Mouse (Mus musculus) liver, adult 2 months (tissue): ENCODE data around the gene Aacs. TPM values are rescaled to one million over a fixed set of nuclear protein-coding genes. Genes with fewer than 3 reads are reported as not detected.
A peak's percentile ranks its signal among the peaks of the same experiment; 100 is the strongest.
"Not testable (repeated sequence)": the region's sequence is repeated elsewhere in the genome, so short reads cannot be mapped to it uniquely, and the experiment has no call there.

Experiments
- DNase-seq: peaks from one replicate; pipeline ENCODE4 v3.0.0-alpha.2; 2011; ENCODE audit warnings: low read depth, low spot score; ENCODE audit errors: extremely low read depth
- H3K27ac ChIP-seq: fragments of 200-500 bp; replicated peaks from 2 replicates; pipeline ENCODE4 v1.5.1; 2012; ENCODE audit warnings: low read depth, mild to moderate bottlenecking, control low read depth, inconsistent platforms, low read length; ENCODE audit not compliant: insufficient read depth
- H3K27me3 ChIP-seq: fragments of 200-500 bp; 2 replicates; pipeline ENCODE4 v1.6.1; 2012; ENCODE audit warnings: mild to moderate bottlenecking, moderate library complexity, low read length, inconsistent platforms; ENCODE audit not compliant: control insufficient read depth, insufficient read depth
- H3K36me3 ChIP-seq: fragments of 200-500 bp; 2 replicates; pipeline ENCODE4 v1.6.1; 2012; ENCODE audit warnings: low read length, inconsistent platforms; ENCODE audit not compliant: control insufficient read depth, insufficient read depth
- H3K4me1 ChIP-seq: fragments of 200-500 bp; 2 replicates; pipeline ENCODE4 v1.6.1; 2011; ENCODE audit warnings: low read length; ENCODE audit not compliant: control insufficient read depth, insufficient read depth
- H3K4me3 ChIP-seq: fragments of 200-500 bp; 2 replicates; pipeline ENCODE4 v1.5.1; 2011; ENCODE audit warnings: low read depth, mild to moderate bottlenecking, control low read depth, low read length, moderate library complexity; ENCODE audit not compliant: insufficient read depth
- H3K79me2 ChIP-seq: fragments of 200-500 bp; 2 replicates; pipeline ENCODE4 v1.6.1; 2012; ENCODE audit warnings: inconsistent platforms, mild to moderate bottlenecking, low read length, moderate library complexity; ENCODE audit not compliant: control insufficient read depth, insufficient read depth
- H3K9ac ChIP-seq: fragments of 200-500 bp; 2 replicates; pipeline ENCODE4 v1.6.1; 2012; ENCODE audit warnings: low read depth, mild to moderate bottlenecking, control low read depth, inconsistent platforms, low read length
- CTCF ChIP-seq: fragments of 200-500 bp; IDR thresholded peaks from 2 replicates; pipeline ENCODE4 v1.5.1; 2011; ENCODE audit warnings: low read depth, low read length, control low read depth
- POLR2A ChIP-seq: fragments of 200-500 bp; IDR thresholded peaks from 2 replicates; pipeline ENCODE4 v1.6.1; 2011; ENCODE audit warnings: low read length, control low read depth; ENCODE audit not compliant: insufficient read depth; ENCODE audit errors: extremely low read depth
- WGBS: fragments of 180-500 bp; shearing (Covaris S2); methylation state at CpG from one replicate; pipeline ENCODE4 v1.1.7; 2018; 5-methylcytosine and 5-hydroxymethylcytosine counted together
- polyA plus RNA-seq: library from polyadenylated mRNA; depleted of rRNA; stranded (reverse); fragments of >200 nt; gene quantifications from 2 replicates; pipeline ENCODE4 v1.2.3, GENCODE M21; 2012
- total RNA-seq: library from RNA; depleted of rRNA; stranded (reverse); fragments of >200 nt; gene quantifications from 2 replicates; pipeline ENCODE4 v1.2.3, GENCODE M21; 2014

Gene Aacs
- total and polyA plus RNA-seq, 2 experiments = 40.9 to 190 TPM

DNA sequence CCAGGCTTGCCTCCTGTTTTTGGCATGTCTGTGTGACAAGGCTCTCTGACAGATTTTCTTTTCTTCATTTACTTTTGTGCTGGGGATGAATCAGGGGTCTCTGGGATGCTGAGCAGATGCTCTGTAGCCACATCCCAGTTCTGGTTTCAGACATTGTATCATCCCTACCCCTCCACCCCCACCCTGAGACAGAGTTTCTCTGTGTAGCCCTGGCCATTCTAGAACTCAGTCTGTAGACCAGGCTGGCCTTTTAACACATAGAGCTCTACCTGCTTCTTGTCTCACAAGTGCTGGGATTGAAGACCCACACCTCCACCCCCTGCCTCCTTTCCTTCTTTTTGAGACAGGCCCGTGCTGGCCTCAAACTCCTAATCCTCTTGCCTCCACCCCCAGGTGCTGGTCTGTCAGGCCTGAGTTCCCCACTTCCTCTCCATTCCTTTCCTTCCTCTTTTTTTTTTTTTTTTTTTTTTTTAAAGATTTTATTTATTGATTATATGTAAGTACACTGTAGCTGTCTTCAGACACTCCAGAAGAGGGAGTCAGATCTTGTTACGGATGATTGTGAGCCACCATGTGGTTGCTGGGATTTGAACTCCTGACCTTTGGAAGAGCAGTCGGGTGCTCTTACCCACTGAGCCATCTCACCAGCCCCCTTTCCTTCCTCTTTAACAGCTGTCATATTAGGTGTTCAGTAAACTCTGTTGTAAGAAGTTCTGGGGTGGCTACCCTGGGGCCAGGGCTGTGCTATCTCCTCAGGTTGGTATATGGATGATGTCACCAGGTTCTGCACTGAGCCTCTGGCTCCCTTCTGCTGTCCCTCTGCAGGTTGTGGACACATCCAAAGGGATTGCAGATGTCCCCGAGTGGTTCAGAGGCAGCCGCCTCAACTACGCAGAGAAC, 8.3 kb downstream of the Aacs start:
- peaks cover 6% of the 10 kb centered on the region; the same call in 1 of the 2 replicates for H3K79me2 ChIP-seq
- H3K9ac ChIP-seq = peak overlapping the region; percentile 50; the same call in 1 of the 2 replicates
- peaks cover 48% of the 10 kb centered on the region for H3K4me1 ChIP-seq
- no peak for TF ChIP-seq POLR2A
- no peak for TF ChIP-seq CTCF
- H3K36me3 ChIP-seq = peaks cover 38% of the 10 kb centered on the region
- no peak for DNase-seq
- H3K27me3 ChIP-seq = no peaks in the 10 kb centered on the region
- H3K27ac ChIP-seq = peak overlapping the region; percentile 73; the same call in 1 of the 2 replicates
- H3K4me3 ChIP-seq = no peak overlapping the region
- WGBS = 66% methylated on average over 6 of the region's 6 CpGs

- peak overlapping the region; percentile 37; the same call in 1 of the 2 replicates for H3K9ac ChIP-seq
- peak overlapping the region; percentile 90 for H3K27ac ChIP-seq
- no peaks in the 10 kb centered on the region; the same call in 1 of the 2 replicates for H3K79me2 ChIP-seq
- no peak overlapping the region for H3K4me3 ChIP-seq
- no peaks in the 10 kb centered on the region for H3K27me3 ChIP-seq
- H3K36me3 ChIP-seq = peaks cover 45% of the 10 kb centered on the region
- no peak for TF ChIP-seq POLR2A
- no peak for TF ChIP-seq CTCF
- peaks cover 41% of the 10 kb centered on the region for H3K4me1 ChIP-seq
- WGBS = 32% methylated on average over 4 of the region's 4 CpGs
- peak; percentile 95 for DNase-seq
Measured at GRCm38 (mm10) chr5:125485031-125485778, 9.6 kb downstream of the Aacs start.

DNA sequence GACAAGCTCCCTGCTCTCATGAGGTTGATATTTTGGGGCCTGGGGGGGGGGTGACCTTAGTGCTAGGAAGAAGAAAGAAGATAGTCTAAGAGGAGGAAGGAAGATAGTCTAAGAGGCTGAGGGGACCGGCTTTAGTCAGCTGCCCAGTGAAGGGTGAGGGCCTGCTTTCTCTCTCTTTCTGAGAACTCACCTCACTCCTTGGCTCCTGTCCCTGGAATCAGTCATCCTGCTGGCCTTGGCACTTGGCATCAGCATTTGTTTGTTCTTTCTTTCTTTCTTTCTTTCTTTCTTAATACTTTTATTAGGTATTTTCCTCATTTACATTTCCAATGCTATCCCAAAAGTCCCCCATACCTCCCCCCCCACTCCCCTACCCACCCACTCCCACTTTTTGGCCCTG, 10.5 kb downstream of the Aacs start:
- Histone ChIP-seq H3K27me3 (no peaks in the 10 kb centered on the region), H3K4me1 (peaks cover 41% of the 10 kb centered on the region), H3K36me3 (peaks cover 43% of the 10 kb centered on the region), H3K79me2 (no peaks in the 10 kb centered on the region; the same call in 1 of the 2 replicates), H3K4me3 (no peak overlapping the region), H3K9ac (peak overlapping the region; percentile 37; the same call in 1 of the 2 replicates), H3K27ac (peak overlapping the region; percentile 90)
- no peak for TF ChIP-seq CTCF
- DNase-seq = peak; percentile 68
- WGBS = 25% methylated on average over 1 of the region's 1 CpGs

- no peak for DNase-seq
- Histone ChIP-seq H3K36me3 (peaks cover 42% of the 10 kb centered on the region), H3K4me1 (peaks cover 36% of the 10 kb centered on the region), H3K27me3 (no peaks in the 10 kb centered on the region), H3K79me2 (no peaks in the 10 kb centered on the region; the same call in 1 of the 2 replicates), H3K4me3 (no peak overlapping the region), H3K27ac (peak overlapping the region; percentile 35; the same call in 1 of the 2 replicates), H3K9ac (no peak overlapping the region)
- WGBS = 91% methylated on average over 11 of the region's 11 CpGs
- TF ChIP-seq CTCF (no peak), POLR2A (no peak)
Measured at GRCm38 (mm10) chr5:125487375-125488115, 11.9 kb downstream of the Aacs start.

GRCm38 (mm10) chr5:125488116-125488455, 12.5 kb downstream of the Aacs start:
- H3K27ac ChIP-seq = peak overlapping the region; percentile 35; the same call in 1 of the 2 replicates
- no peak overlapping the region for H3K4me3 ChIP-seq
- H3K36me3 ChIP-seq = peaks cover 42% of the 10 kb centered on the region

DNA sequence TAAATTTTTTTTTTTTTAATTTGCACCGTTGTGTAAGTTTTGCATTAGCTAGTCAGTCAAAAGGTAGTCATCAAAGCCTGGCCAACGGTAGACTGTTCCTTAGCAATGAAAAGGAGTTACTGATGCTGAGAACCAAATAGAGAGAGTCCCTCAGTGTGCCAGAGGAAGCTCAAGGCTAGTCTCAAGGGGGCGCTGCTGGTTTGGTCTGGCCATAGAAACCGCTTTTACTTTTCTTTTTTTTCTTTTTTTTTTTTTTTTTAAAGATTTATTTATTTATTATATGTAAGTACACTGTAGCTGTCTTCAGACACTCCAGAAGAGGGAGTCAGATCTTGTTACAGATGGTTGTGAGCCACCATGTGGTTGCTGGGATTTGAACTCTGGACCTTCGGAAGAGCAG, 13.3 kb downstream of the Aacs start:
- not testable (repeated sequence) for H3K9ac ChIP-seq, H3K27ac ChIP-seq, H3K4me3 ChIP-seq, H3K79me2 ChIP-seq, DNase-seq, H3K27me3 ChIP-seq
- Histone ChIP-seq H3K4me1 (peaks cover 22% of the 10 kb centered on the region), H3K36me3 (peaks cover 37% of the 10 kb centered on the region)
- WGBS = 88% methylated on average over 5 of the region's 5 CpGs

More at GRCm38 (mm10) chr5:125488116-125488455, 12.5 kb downstream of the Aacs start:
- peaks cover 31% of the 10 kb centered on the region for H3K4me1 ChIP-seq
- WGBS = 72% methylated on average over 4 of the region's 4 CpGs
- DNase-seq = no peak
- no peaks in the 10 kb centered on the region for H3K27me3 ChIP-seq
- TF ChIP-seq CTCF (peak; percentile 33; the same call in 1 of the 2 replicates), POLR2A (no peak)
- H3K79me2 ChIP-seq = no peaks in the 10 kb centered on the region; the same call in 1 of the 2 replicates
- no peak overlapping the region for H3K9ac ChIP-seq
